Mouse (Mus musculus) MEL (cell line): ENCODE results near the gene Dazl. TPM values are rescaled to one million over a fixed set of nuclear protein-coding genes. Genes with fewer than 3 reads are reported as not detected.

Experiments used
- DNase-seq: peaks from one replicate; pipeline ENCODE4 v3.0.0; 2011; ENCODE audit warnings: low read depth, low spot score
- H3K27ac ChIP-seq: 2 replicates; pipeline ENCODE4 v1.5.1; 2012; ENCODE audit warnings: low read depth, mild to moderate bottlenecking, control low read depth, low read length, moderate library complexity; ENCODE audit not compliant: control insufficient read depth
- H3K27me3 ChIP-seq, 2 experiments: fragments of 150-350 bp in 1 of 2; sonication (generic) in 1 of 2; 2 replicates each; pipeline ENCODE4 v1.6.1; 2012; ENCODE audit warnings: low read length in 2 of 2, mild to moderate bottlenecking in 2 of 2, improper control_type of control experiment in 1 of 2, moderate library complexity in 1 of 2; ENCODE audit not compliant: insufficient read depth in 2 of 2, control insufficient read depth in 1 of 2
- H3K36me3 ChIP-seq, 2 experiments: 2 replicates each; pipeline ENCODE4 v1.6.1; 2012 to 2014; ENCODE audit warnings: low read length in 2 of 2, improper control_type of control experiment in 1 of 2, inconsistent platforms in 1 of 2, mild to moderate bottlenecking in 1 of 2; ENCODE audit not compliant: insufficient read depth in 2 of 2, control insufficient read depth in 1 of 2
- H3K4me1 ChIP-seq, 2 experiments: fragments of 150-350 bp in 1 of 2; sonication (generic) in 1 of 2; 2 replicates each; pipeline ENCODE4 v1.6.1; 2012; ENCODE audit warnings: low read length in 2 of 2, improper control_type of control experiment in 1 of 2, mild to moderate bottlenecking in 1 of 2; ENCODE audit not compliant: insufficient read depth in 2 of 2, control insufficient read depth in 1 of 2
- H3K4me3 ChIP-seq, 2 experiments: fragments of 150-350 bp in 1 of 2; sonication (generic) in 1 of 2; 2 replicates each; pipeline ENCODE4 v1.5.1; 2012; ENCODE audit warnings: low read depth in 2 of 2, low read length in 2 of 2, mild to moderate bottlenecking in 2 of 2, moderate library complexity in 2 of 2, control low read depth in 1 of 2, improper control_type of control experiment in 1 of 2; ENCODE audit not compliant: control insufficient read depth in 1 of 2, insufficient read depth in 1 of 2
- H3K79me2 ChIP-seq: 2 replicates; pipeline ENCODE4 v1.6.1; 2012; ENCODE audit warnings: mild to moderate bottlenecking, low read length, moderate library complexity; ENCODE audit not compliant: control insufficient read depth, poor library complexity, insufficient read depth
- H3K9ac ChIP-seq: 2 replicates; pipeline ENCODE4 v1.6.1; 2012; ENCODE audit warnings: low read depth, mild to moderate bottlenecking, control low read depth, low read length, moderate library complexity; ENCODE audit not compliant: control insufficient read depth, poor library complexity, severe bottlenecking
- H3K9me3 ChIP-seq: fragments of 150-350 bp; sonication (generic); replicated peaks from 2 replicates; pipeline ENCODE4 v1.6.1; 2012; ENCODE audit warnings: mild to moderate bottlenecking, low read length, improper control_type of control experiment, moderate library complexity; ENCODE audit not compliant: insufficient read depth
- GABPA ChIP-seq: IDR thresholded peaks from 2 replicates; pipeline ENCODE4 v1.6.1; 2012; ENCODE audit warnings: low read depth, mild to moderate bottlenecking, inconsistent platforms, low read length, improper control_type of control experiment, moderate library complexity
- GATA1 ChIP-seq: IDR thresholded peaks from 2 replicates; pipeline ENCODE4 v1.6.1; 2011; ENCODE audit warnings: low read depth, low read length, improper control_type of control experiment
- MAX ChIP-seq: IDR thresholded peaks from 2 replicates; pipeline ENCODE4 v1.6.1; 2011; ENCODE audit warnings: low read length, improper control_type of control experiment
- MXI1 ChIP-seq: IDR thresholded peaks from 2 replicates; pipeline ENCODE4 v1.6.1; 2011; ENCODE audit warnings: mild to moderate bottlenecking, low read depth, low read length, improper control_type of control experiment
- NRF1 ChIP-seq: IDR thresholded peaks from 2 replicates; pipeline ENCODE4 v1.6.1; 2014; ENCODE audit warnings: low read depth, mild to moderate bottlenecking, inconsistent platforms, low read length, improper control_type of control experiment, moderate library complexity; ENCODE audit not compliant: poor library complexity, insufficient read depth, severe bottlenecking
- POLR2AphosphoS2 ChIP-seq: IDR thresholded peaks from 2 replicates; pipeline ENCODE4 v1.6.1; 2011; ENCODE audit warnings: low read length, improper control_type of control experiment
- SIN3A ChIP-seq: IDR thresholded peaks from 2 replicates; pipeline ENCODE4 v1.6.1; 2012; ENCODE audit warnings: low read length, improper control_type of control experiment, inconsistent platforms
- USF2 ChIP-seq, 2 experiments: IDR thresholded peaks; 2 replicates each; pipeline ENCODE4 v1.6.1; 2011 to 2012; ENCODE audit warnings: improper control_type of control experiment in 2 of 2, low read length in 2 of 2, borderline replicate concordance in 1 of 2, inconsistent platforms in 1 of 2, low read depth in 1 of 2, mild to moderate bottlenecking in 1 of 2; ENCODE audit not compliant: insufficient read depth in 1 of 2
- ZKSCAN1 ChIP-seq: IDR thresholded peaks from 2 replicates; pipeline ENCODE4 v1.6.1; 2012; ENCODE audit warnings: low read depth, mild to moderate bottlenecking, inconsistent platforms, low read length, improper control_type of control experiment, moderate library complexity
- polyA plus RNA-seq, 2 experiments: library from polyadenylated mRNA; stranded (reverse) in 1 of 2; unstranded in 1 of 2; fragments of >175 nt in 1 of 2; fragments of >200 nt in 1 of 2; gene quantifications; 2 replicates each; pipeline versions ENCODE4 v1.2.1 to v1.2.4; 2012; ENCODE audit warnings: low replicate concordance in 2 of 2, low read depth in 1 of 2; ENCODE audit not compliant: insufficient read length in 2 of 2, insufficient read depth in 1 of 2, missing spikeins in 1 of 2
- total RNA-seq: library from RNA; depleted of rRNA; stranded (reverse); fragments of 300-350 nt; gene quantifications from 2 replicates; pipeline ENCODE4 v1.2.3, GENCODE M21; 2012

The Dazl gene
- total and polyA plus RNA-seq, 3 experiments, result 0.10 to 1.4 TPM; not detected in 1

DNA sequence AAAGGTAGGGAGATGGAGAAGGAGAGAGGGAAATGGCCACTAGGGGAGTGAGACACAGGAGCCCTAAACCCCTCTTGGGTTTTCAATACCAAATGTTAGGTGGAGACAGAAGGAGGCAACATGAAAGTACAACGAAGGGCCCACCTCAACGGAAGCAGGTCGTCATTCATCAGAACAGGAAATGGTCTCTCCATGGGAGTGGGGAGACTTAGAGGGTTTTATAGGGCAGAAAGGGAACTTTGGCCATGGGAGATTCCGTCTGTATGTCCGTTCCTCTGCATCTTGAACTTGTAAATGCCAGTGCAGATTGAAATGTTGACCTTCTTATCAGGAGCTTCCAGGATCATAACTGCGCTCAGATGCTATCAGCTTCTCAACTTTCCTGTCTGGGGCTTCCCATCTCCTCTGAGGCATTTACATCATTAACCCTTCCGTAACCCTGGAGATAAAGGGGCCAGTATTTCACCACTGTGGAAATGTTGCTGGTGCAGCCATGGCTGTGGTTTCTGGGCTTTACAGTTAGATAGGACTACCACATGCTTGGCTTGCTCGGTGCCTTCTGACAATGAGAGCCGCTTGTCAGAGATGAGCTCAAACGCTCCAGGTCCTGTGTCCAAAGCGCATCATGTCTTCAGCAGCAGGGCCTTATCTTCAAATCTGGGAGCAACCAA, 6.9 kb upstream of the Dazl start:
- Histone ChIP-seq H3K79me2 (no peaks in the 10 kb centered on the region), H3K27ac (no peak overlapping the region), H3K9me3 (no peaks in the 10 kb centered on the region), H3K4me1 (no peaks in the 10 kb centered on the region), H3K4me3 (no peak overlapping the region), H3K27me3 (no peaks in the 10 kb centered on the region), H3K9ac (no peak overlapping the region), H3K36me3 (no peaks in the 10 kb centered on the region)
- DNase-seq, result no peak
- no peak for TF ChIP-seq SIN3A
- no peak for TF ChIP-seq ZKSCAN1
- TF ChIP-seq GABPA, result no peak
- TF ChIP-seq MXI1, result no peak
- TF ChIP-seq GATA1, result no peak
- no peak for TF ChIP-seq MAX
- no peak for TF ChIP-seq NRF1

DNA sequence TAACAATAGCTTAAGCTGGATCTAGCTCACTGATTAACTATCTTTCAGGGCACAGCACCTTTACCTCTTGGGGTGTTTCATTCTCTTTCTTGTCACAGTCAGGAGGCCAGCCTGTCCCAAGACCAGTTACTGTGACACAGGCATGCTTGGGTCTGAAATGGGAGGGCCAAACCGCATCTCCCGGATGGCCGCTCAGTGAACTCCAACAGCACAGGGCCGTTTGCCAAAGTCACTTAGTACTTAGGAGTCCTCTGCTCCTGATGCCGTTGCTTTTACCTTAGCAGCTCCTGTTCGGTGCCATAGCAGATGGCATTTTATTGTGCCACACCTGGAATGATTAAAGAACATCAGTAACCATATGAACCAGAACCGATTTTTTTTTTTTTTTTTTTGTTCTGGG, 5.4 kb upstream of the Dazl start:
- H3K36me3 ChIP-seq, result no peaks in the 10 kb centered on the region
- TF ChIP-seq SIN3A, result no peak
- TF ChIP-seq, all 39 proteins: peak for 0
- DNase-seq, result no peak
- no peaks in the 10 kb centered on the region for H3K4me1 ChIP-seq
- H3K9me3 ChIP-seq, result no peaks in the 10 kb centered on the region
- no peak overlapping the region for H3K27ac ChIP-seq
- no peak overlapping the region for H3K9ac ChIP-seq
- H3K27me3 ChIP-seq, result no peaks in the 10 kb centered on the region
- H3K4me3 ChIP-seq, result no peak overlapping the region
- H3K79me2 ChIP-seq, result no peaks in the 10 kb centered on the region

DNA sequence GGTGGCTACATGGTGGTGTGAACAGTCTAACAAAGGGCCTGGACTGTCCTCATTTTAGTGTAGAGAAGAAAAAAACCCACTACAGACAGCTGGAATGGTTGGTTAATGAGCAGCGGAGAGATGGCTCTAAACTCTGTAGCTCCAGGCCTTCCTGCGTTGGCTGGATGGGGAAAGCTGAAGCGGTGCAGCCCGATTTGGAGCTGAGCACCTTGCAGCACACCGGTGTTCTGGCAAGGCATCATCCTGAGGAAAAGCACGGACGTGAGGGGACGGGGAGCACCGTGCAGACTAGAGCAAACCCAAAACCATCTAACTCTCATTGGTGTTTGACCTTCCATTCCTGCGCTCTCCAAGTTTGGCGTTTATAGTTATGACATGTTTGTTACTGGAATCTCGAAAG, 1.3 kb upstream of the Dazl start:
- DNase-seq, result no peak
- no peak overlapping the region for H3K9ac ChIP-seq
- no peak overlapping the region for H3K4me3 ChIP-seq
- no peaks in the 10 kb centered on the region for H3K27me3 ChIP-seq
- no peaks in the 10 kb centered on the region for H3K9me3 ChIP-seq
- TF ChIP-seq POLR2AphosphoS2 (no peak), USF2 (IDR thresholded peaks at IDR 0.05; ENCODE audit: borderline replicate concordance in 1 of 2, insufficient read depth in 1 of 2, low read depth in 1 of 2, low read length in 2 of 2) (no peak), GATA1 (no peak)
- H3K4me1 ChIP-seq, result no peaks in the 10 kb centered on the region
- no peaks in the 10 kb centered on the region for H3K79me2 ChIP-seq
- H3K27ac ChIP-seq, result no peak overlapping the region
- H3K36me3 ChIP-seq, result no peaks in the 10 kb centered on the region
